Mouse (Mus musculus) embryonic facial prominence, embryonic 15.5 days (tissue): Measurements from ENCODE around the gene Zfp568. TPM values are rescaled to one million over a fixed set of nuclear protein-coding genes. Genes with fewer than 3 reads are reported as not detected.

Experiments
- ATAC-seq: fragments of 200-750 bp; cut with Nextera tagmentation; 2 replicates; pipeline ENCODE4 v1.8.0; 2017; ENCODE audit warnings: low read depth, moderate TSS enrichment; ENCODE audit not compliant: insufficient number of reproducible peaks, low FRiP score, low TSS enrichment
- H3K27ac ChIP-seq: fragments of 300-500 bp; sonication (generic); replicated peaks from 2 replicates; pipeline ENCODE4 v1.5.1; 2015; ENCODE audit warnings: mild to moderate bottlenecking, inconsistent platforms
- H3K27me3 ChIP-seq: fragments of 300-500 bp; sonication (generic); 2 replicates; pipeline ENCODE4 v1.6.1; 2015; ENCODE audit warnings: inconsistent platforms
- H3K36me3 ChIP-seq: fragments of 300-500 bp; sonication (generic); 2 replicates; pipeline ENCODE4 v1.6.1; 2015; ENCODE audit warnings: mild to moderate bottlenecking, inconsistent platforms
- H3K4me1 ChIP-seq: fragments of 300-500 bp; sonication (generic); 2 replicates; pipeline ENCODE4 v1.6.1; 2015; ENCODE audit warnings: inconsistent platforms
- H3K4me2 ChIP-seq: fragments of 300-500 bp; sonication (generic); replicated peaks from 2 replicates; pipeline ENCODE4 v1.6.1; 2015; ENCODE audit warnings: mild to moderate bottlenecking, inconsistent platforms
- H3K4me3 ChIP-seq: fragments of 300-500 bp; sonication (generic); replicated peaks from 2 replicates; pipeline ENCODE4 v1.5.1; 2015; ENCODE audit warnings: mild to moderate bottlenecking, inconsistent platforms
- H3K9ac ChIP-seq: fragments of 300-500 bp; sonication (generic); 2 replicates; pipeline ENCODE4 v1.6.1; 2015; ENCODE audit warnings: inconsistent platforms
- H3K9me3 ChIP-seq: fragments of 300-500 bp; sonication (generic); replicated peaks from 2 replicates; pipeline ENCODE4 v1.6.1; 2016; ENCODE audit warnings: inconsistent platforms
- WGBS: fragments of 180-500 bp; shearing (Covaris S2); methylation state at CpG from one replicate; pipeline ENCODE4 v1.1.7; 2015; 5-methylcytosine and 5-hydroxymethylcytosine counted together
- polyA plus RNA-seq: library from polyadenylated mRNA; unstranded; fragments of >200 nt; fragmentation: Nextera tagmentation; extraction: Ambion mirVana; gene quantifications from 2 replicates; pipeline ENCODE4 v1.2.1, GENCODE M21; 2015

Gene Zfp568
- polyA plus RNA-seq, 1 experiment from 2014 or later = 18.4 TPM

DNA sequence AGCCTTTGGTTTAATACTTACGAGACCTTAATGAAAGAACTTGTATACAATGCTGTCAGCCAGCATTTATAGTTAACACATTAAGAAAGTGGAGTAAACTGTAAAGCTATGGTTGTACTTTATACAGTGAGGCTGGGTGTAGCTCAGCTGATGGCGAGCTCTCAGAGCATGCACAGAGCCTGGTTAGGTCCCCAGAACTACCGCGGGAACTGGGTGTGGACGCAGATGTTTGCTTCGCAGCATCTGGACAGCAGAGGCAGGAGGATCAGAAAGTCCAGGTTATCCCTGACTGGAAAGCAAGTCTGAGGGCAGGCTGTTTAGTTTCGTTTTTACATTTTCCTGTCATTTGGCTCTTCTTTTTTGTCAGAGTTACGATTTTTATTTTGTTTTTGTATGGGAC, 8.9 kb downstream of the Zfp568 start:
- 93% methylated on average over 8 of the region's 8 CpGs for WGBS
- ATAC-seq = no peak

DNA sequence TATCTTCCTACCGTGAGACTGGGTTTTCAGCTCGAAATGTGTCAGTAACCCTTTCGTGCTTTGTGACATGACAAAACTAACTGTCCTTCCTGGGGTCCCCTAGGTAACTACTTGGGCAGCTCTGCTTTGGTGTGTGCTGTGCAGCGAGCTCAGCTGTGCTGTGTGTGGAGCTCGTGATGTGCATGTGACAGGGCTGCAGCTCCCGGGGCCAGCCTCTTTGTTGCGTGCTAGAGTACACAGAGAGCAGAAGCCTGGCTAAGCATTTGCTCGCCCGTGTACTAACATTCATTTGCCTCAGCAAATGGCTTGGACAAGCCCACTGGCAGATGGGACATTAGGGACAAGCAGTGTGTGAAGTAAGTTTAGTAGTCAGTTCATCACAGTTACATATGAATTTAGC, 9.6 kb downstream of the Zfp568 start:
- Histone ChIP-seq H3K9me3 (no peaks in the 10 kb centered on the region), H3K4me3 (no peak overlapping the region), H3K27me3 (no peaks in the 10 kb centered on the region), H3K36me3 (peaks cover 72% of the 10 kb centered on the region), H3K9ac (no peak overlapping the region), H3K27ac (no peak overlapping the region), H3K4me2 (no peak overlapping the region), H3K4me1 (no peaks in the 10 kb centered on the region)
- WGBS = 94% methylated on average over 9 of the region's 9 CpGs
- no peak for ATAC-seq

More for the DNA sequence above, 8.9 kb downstream of the Zfp568 start:
- no peaks in the 10 kb centered on the region for H3K27me3 ChIP-seq
- no peaks in the 10 kb centered on the region for H3K9me3 ChIP-seq
- no peak overlapping the region for H3K27ac ChIP-seq
- no peaks in the 10 kb centered on the region for H3K4me1 ChIP-seq
- H3K9ac ChIP-seq = no peak overlapping the region
- peaks cover 71% of the 10 kb centered on the region for H3K36me3 ChIP-seq
- H3K4me3 ChIP-seq = no peak overlapping the region
- H3K4me2 ChIP-seq = no peak overlapping the region

DNA sequence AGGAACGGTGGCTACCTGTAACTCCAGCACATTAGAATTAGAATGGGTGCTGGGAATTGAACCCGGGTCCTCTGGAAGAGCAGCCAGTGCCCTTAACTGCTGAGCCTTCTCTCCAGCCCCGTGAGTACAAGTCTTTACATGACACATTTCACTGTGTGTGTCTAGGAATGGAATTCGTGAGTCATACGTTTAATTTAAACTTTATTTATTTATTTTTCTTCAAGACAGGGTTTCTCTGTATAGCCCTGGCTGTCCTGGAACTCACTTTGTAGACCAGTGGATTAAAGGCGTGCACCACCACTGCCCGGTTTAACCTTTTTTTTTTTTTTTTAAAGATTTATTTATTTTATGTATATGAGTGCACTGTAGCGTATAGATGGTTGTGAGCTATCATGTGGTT, 11.4 kb downstream of the Zfp568 start:
- Histone ChIP-seq H3K4me3 (no peak overlapping the region), H3K27ac (no peak overlapping the region), H3K9ac (no peak overlapping the region), H3K4me1 (no peaks in the 10 kb centered on the region), H3K27me3 (no peaks in the 10 kb centered on the region), H3K9me3 (no peaks in the 10 kb centered on the region), H3K36me3 (peaks cover 76% of the 10 kb centered on the region), H3K4me2 (no peak overlapping the region)
- 86% methylated on average over 8 of the region's 8 CpGs for WGBS
- ATAC-seq = no peak

DNA sequence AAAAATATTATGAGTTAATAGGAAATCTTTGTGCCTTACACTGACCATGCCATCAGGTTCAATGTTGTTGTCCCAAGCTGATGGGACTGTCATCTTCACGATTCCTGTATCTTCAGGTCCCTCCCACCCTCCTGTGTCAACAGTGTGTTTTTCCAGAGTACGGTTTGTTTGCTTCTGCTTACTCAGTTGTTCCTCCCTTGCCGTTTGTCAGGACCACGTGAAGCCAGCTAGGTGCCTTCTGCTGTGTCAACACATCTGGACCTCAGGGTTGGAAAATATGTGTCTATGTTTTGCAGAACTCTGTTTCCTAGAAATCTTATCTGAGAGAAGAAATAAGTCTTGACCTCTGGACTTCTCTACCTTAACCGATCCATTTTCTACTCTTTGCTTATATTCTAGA, 16.8 kb downstream of the Zfp568 start:
- no peak for ATAC-seq
- Histone ChIP-seq H3K4me3 (no peak overlapping the region), H3K4me1 (no peaks in the 10 kb centered on the region), H3K9ac (no peak overlapping the region), H3K27me3 (no peaks in the 10 kb centered on the region), H3K27ac (no peak overlapping the region), H3K36me3 (peaks cover 53% of the 10 kb centered on the region), H3K9me3 (no peaks in the 10 kb centered on the region), H3K4me2 (no peak overlapping the region)
- 85% methylated on average over 5 of the region's 5 CpGs for WGBS

DNA sequence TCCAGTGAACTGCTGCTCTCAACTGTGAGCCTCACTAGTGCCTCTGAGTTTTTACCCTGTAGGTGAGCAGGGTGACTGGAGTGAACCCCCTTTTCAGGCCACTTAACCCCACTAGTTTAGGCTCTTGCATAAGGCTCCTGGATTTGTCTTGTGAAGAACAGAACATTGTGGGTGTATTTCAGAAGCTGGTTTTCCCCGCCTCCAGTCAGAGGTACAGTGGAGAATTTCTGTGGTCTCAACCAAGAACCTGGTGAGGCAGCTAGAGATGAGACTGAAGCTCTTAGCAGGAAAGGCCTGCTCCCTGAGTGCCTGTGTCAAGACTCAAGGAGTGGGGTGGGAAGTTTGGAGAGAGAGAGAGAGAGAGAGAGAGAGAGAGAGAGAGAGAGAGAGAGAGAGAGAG, 23.8 kb downstream of the Zfp568 start:
- Histone ChIP-seq H3K4me1 (peaks cover 46% of the 10 kb centered on the region), H3K36me3 (peaks cover 12% of the 10 kb centered on the region), H3K9me3 (no peaks in the 10 kb centered on the region), H3K4me2 (no peak overlapping the region), H3K4me3 (no peak overlapping the region), H3K27me3 (no peaks in the 10 kb centered on the region), H3K9ac (no peak overlapping the region), H3K27ac (peak overlapping the region; percentile 86)
- ATAC-seq = no peak
- WGBS = 48% methylated on average over 1 of the region's 1 CpGs

DNA sequence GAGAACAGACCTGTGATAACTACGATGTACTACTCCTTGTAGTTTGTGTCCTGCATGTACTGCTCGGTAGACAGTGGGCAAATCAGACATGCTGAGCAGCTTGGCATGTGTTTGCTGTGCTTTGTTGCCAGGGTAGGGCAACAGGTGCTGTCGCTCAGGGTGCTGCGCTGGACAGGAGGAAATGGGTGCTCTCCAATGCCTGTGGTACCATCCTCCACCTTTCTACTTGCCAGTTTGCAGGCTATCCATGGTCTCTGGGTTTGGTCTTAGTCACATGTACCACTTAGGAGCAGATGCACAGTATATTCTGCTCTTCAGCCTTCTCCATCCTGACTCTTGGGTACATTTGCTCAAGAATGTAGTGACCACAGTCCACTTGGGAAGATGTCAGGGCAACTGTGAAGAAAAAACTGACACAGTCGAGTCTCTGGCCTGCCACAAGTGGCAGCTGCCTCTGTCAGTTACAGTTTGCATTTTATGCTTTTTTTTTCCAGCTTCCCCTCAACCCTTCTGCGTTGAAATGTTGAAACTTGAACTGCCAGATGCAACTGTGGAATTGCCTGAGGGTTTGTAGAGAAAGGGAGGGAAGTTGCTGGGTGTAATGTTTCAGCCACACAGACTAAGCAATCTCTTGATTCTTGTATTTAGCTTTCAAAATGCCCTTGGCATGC, 24.4 kb downstream of the Zfp568 start:
- peak; percentile 49; the same call in 1 of the 2 replicates for ATAC-seq
- Histone ChIP-seq H3K27ac (peak overlapping the region; percentile 86), H3K9me3 (no peaks in the 10 kb centered on the region), H3K4me3 (no peak overlapping the region), H3K4me1 (peaks cover 46% of the 10 kb centered on the region), H3K27me3 (no peaks in the 10 kb centered on the region), H3K36me3 (peaks cover 9% of the 10 kb centered on the region), H3K4me2 (no peak overlapping the region), H3K9ac (no peak overlapping the region)
- WGBS = 41% methylated on average over 6 of the region's 6 CpGs

DNA sequence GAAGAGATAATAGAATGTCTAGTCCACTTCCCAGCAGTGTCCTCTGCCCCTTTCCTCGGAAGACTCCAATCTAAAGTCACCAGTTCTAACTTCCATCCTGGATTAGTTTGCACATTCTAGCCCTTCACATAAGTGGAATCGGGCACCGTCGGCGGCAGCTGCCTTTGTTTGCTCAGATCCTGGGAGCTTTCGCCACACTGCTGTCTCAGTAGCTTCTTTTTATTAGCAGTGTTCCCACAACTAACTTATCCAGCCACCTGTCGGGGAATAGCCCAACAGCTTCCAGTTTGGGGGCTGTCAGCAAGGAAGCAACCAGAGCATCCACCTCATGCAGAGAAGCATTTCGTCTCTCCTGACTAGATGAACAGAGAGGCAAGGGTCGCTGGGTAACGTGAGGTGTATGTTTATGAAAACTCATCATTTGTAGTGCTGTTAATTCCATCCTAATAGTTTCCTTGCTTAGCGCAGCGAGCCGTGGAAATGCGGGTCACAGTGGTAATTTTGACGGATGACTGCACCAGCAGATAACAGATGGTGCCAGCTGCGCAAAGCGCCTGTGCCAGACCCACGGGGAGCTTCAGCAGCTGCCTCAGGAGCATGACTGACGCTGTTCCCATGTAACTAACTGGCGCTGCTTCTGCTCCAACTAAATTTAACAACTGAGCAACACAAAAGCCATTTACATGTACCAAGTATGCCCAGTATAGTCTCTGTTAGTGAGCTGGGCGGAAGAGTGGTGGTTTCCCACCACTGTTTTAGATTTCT, 25.7 kb downstream of the Zfp568 start:
- Histone ChIP-seq H3K36me3 (peaks cover 20% of the 10 kb centered on the region), H3K9me3 (no peaks in the 10 kb centered on the region), H3K27ac (peak overlapping the region; percentile 86), H3K4me2 (no peak overlapping the region), H3K9ac (no peak overlapping the region), H3K4me1 (peaks cover 46% of the 10 kb centered on the region), H3K27me3 (no peaks in the 10 kb centered on the region), H3K4me3 (no peak overlapping the region)
- WGBS = 47% methylated on average over 21 of the region's 21 CpGs
- ATAC-seq = peak; percentile 25; the same call in 1 of the 2 replicates

DNA sequence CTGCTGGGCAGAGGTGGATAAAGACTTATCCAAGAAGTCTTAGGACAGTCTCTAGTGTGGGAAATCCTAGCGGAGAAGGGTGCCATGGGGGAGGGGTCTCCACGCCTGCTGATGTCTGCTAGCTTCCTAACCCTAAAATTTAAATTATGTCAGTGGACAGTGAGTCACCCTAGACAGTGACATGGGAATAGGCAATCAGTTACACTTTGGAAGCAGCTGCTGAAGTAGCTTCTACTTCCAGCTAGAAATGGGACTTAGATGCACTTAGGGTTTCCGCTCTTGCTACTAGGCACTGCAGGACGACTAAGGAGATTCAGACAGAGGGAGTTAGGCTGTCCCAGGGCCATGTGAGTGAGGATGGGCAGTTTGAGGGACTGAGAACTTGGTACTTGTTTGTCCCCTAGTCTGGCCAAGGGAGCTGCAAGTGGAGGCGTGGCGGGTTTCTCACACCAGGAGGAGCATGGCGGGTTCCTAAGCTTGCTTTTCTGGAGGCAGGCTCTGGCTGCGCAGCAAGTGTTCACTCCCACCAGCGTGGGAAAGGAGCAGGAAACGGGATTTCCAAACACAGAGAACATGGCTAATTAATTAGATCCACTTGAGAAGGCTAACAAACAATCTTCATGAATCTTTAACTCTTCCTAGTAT, 26.9 kb downstream of the Zfp568 start:
- Histone ChIP-seq H3K4me1 (peaks cover 46% of the 10 kb centered on the region), H3K27ac (peak overlapping the region; percentile 86), H3K9ac (no peak overlapping the region), H3K36me3 (peaks cover 22% of the 10 kb centered on the region), H3K4me3 (no peak overlapping the region), H3K9me3 (no peaks in the 10 kb centered on the region), H3K4me2 (no peak overlapping the region), H3K27me3 (no peaks in the 10 kb centered on the region)
- ATAC-seq = no peak
- WGBS = 54% methylated on average over 10 of the region's 10 CpGs

DNA sequence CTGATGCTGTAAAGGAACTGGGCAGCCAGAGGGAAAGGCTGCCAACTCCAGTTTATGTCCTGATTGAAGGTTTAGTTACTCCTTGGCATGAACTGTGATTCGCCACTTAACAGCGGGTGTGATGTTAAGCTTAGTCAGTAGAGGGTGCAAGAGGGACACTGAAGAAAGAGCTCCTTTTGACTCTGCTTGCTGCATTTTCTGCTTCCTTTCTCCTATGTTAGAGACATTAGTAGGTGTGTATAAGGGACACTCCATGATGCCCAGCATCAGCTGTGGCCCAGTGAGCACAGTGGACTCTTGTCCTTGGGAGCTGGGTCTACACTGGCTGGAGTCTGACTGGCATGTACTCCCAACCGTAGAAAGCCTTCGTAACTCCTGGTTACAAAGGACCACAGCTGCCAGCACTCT, 29.2 kb downstream of the Zfp568 start:
- no peak overlapping the region for H3K27ac ChIP-seq
- no peak overlapping the region for H3K4me3 ChIP-seq
- H3K4me1 ChIP-seq = peaks cover 37% of the 10 kb centered on the region
- no peak overlapping the region for H3K9ac ChIP-seq
- no peak for ATAC-seq
- no peaks in the 10 kb centered on the region for H3K9me3 ChIP-seq
- 68% methylated on average over 4 of the region's 4 CpGs for WGBS
- peaks cover 43% of the 10 kb centered on the region for H3K36me3 ChIP-seq
- no peaks in the 10 kb centered on the region for H3K27me3 ChIP-seq
- no peak overlapping the region for H3K4me2 ChIP-seq

DNA sequence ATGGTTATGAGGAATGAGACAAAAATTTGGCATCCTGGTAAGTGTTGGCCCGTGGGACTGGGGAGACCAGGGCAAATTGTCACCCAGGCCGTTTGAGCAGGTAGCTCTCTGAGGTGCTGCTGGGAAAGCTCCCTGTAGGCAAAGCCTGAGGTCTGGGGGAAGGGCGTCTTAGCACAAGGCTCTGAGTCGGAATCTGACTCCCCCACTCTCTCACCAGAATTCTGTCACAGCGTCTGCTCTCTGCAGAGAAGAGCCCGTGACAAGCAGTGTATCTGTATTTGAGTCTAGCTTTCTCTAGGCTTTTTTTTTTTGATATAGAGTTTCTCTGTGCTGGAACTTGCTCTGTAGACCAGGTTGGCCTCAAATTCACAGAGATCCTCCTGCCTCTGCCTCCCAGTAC, 33.5 kb downstream of the Zfp568 start:
- Histone ChIP-seq H3K4me2 (no peak overlapping the region), H3K9ac (no peak overlapping the region), H3K27me3 (no peaks in the 10 kb centered on the region), H3K36me3 (peaks cover 73% of the 10 kb centered on the region), H3K27ac (no peak overlapping the region), H3K4me1 (no peaks in the 10 kb centered on the region), H3K9me3 (no peaks in the 10 kb centered on the region), H3K4me3 (no peak overlapping the region)
- ATAC-seq = no peak
- 93% methylated on average over 6 of the region's 6 CpGs for WGBS

DNA sequence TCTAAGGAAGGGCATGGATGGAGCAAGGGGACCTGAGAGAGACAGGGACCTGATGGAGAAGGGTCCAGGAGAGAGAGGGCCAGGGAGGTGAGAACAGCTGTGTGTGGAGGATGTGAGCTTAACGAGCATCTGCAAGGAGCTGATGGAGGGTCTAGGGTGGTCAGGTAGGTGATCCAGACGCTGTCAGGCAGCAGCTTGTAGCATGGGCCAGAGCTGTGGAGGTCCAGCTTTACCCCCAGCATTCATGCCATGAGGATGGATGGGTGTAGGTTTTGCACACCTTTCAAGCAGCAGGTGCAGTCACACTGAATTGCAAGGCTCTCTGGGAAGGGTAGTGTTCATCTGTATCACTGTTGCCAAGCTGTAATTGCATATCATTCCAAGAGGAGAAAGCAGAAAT, 35.8 kb downstream of the Zfp568 start:
- peaks cover 83% of the 10 kb centered on the region for H3K36me3 ChIP-seq

More for the DNA sequence above, 35.8 kb downstream of the Zfp568 start:
- Histone ChIP-seq H3K4me1 (no peaks in the 10 kb centered on the region), H3K9ac (no peak overlapping the region), H3K27ac (no peak overlapping the region), H3K4me2 (no peak overlapping the region), H3K27me3 (no peaks in the 10 kb centered on the region), H3K4me3 (no peak overlapping the region), H3K9me3 (no peaks in the 10 kb centered on the region)
- 95% methylated on average over 2 of the region's 2 CpGs for WGBS
- ATAC-seq = no peak
